Mouse (Mus musculus): Measurements from ENCODE around the gene Chat. TPM values are rescaled to one million over a fixed set of nuclear protein-coding genes. Genes with fewer than 3 reads are reported as not detected.

Chat gene
- polyA plus RNA-seq, 1 experiment from 2014 or later: not detected

DNA sequence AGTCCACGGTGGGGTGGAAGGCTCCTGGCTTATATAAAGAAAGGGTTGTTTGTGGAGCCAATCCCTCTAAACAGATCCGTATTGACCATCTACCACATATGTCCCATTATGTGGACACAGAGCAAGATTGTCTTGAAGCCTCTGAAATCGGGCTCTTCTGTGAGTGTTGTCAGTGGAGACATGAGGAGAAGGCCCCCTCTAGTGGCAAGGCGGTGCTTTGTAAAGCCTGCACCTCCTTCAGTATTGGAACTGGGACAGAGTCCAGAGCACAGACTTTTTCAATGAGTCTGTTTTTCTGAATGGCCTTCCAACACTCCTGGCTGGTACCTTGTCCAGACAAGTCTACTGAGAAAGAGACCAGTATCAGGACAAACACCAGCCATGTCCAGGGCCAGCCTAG lies 7.2 kb upstream of the Chat start:
- no peak overlapping the region for H3K27ac ChIP-seq (replicated peaks; ENCODE audit: low read depth, low read length)
- no peaks in the 10 kb centered on the region for H3K36me3 ChIP-seq (replicated peaks; ENCODE audit: control insufficient read depth, insufficient read depth, low read depth, low read length)
- H3K27me3 ChIP-seq (ENCODE audit: control insufficient read depth, insufficient read depth, low read length): no peaks in the 10 kb centered on the region
- no peaks in the 10 kb centered on the region for H3K4me1 ChIP-seq (ENCODE audit: control insufficient read depth, insufficient read depth, low read length)
- H3K9ac ChIP-seq (replicated peaks; ENCODE audit: low read length): no peak overlapping the region
- no peak overlapping the region for H3K4me3 ChIP-seq (ENCODE audit: low read depth, low read length)
- no peak overlapping the region for H3K4me2 ChIP-seq (ENCODE audit: low read depth, low read length)
- DNase-seq (ENCODE audit: low spot score) (peak; percentile 72), ATAC-seq (replicated peaks; ENCODE audit: insufficient number of reproducible peaks, low FRiP score, low TSS enrichment, low read depth) (no peak)
- no peaks in the 10 kb centered on the region for H3K9me3 ChIP-seq (replicated peaks; ENCODE audit: control insufficient read depth, low read length)
- 11% methylated on average over 4 of the region's 4 CpGs for WGBS

DNA sequence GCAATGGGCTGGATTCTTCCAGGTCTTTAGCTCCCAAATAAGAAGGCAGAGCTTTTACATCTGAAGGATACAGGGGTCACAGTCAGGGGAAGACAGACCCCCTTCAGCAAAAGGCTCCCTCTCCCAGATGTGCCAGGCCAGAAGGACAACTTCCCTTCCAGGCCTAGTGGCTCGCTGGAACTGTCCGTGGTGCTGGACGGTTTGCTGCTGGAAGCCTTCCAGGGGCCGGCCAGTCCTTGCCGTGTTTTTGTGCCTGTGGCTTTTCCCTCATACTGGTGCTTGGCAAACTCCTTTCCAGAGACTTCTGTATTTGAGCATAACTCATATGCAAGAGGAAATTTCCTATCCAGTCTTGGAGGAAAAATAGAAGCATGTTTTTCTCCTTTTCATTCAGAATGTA lies 1.8 kb upstream of the Chat start:
- no peak overlapping the region for H3K27ac ChIP-seq (replicated peaks; ENCODE audit: low read depth, low read length)
- no peak for ATAC-seq (replicated peaks; ENCODE audit: insufficient number of reproducible peaks, low FRiP score, low TSS enrichment, low read depth)
- no peaks in the 10 kb centered on the region for H3K9me3 ChIP-seq (replicated peaks; ENCODE audit: control insufficient read depth, low read length)
- no peak overlapping the region for H3K9ac ChIP-seq (replicated peaks; ENCODE audit: low read length)
- 8% methylated on average over 5 of the region's 5 CpGs for WGBS
- H3K4me3 ChIP-seq (ENCODE audit: low read depth, low read length): no peak overlapping the region
- DNase-seq (ENCODE audit: low spot score): peak; percentile 87
- no peak overlapping the region for H3K4me2 ChIP-seq (ENCODE audit: low read depth, low read length)
- H3K4me1 ChIP-seq (ENCODE audit: control insufficient read depth, insufficient read depth, low read length): peaks cover 4% of the 10 kb centered on the region; the same call in 1 of the 2 replicates
- H3K36me3 ChIP-seq (replicated peaks; ENCODE audit: control insufficient read depth, insufficient read depth, low read depth, low read length): no peaks in the 10 kb centered on the region
- H3K27me3 ChIP-seq (ENCODE audit: control insufficient read depth, insufficient read depth, low read length): peaks cover 46% of the 10 kb centered on the region

DNA sequence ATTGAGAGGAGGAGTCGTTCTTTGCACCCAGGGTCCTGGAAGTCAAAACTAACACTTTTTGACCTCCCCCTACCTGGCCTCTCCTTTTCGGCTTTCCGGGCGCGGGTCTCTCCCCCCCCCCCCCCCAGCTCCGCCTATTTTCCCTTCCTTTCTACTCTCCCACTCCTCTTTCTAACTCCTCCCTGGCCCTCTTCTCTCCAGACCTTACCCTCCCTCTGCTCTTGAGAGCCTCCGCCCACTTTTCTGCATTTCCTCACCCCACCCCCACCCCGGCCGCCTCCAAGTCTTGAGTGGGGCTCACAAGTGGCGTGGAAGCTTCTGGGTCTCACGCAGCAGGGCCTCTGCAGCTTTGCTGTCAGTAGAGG lies 301 bp downstream of the Chat start:
- ATAC-seq (replicated peaks; ENCODE audit: insufficient number of reproducible peaks, low FRiP score, low TSS enrichment, low read depth): no peak
- peak; percentile 2 for DNase-seq (ENCODE audit: low spot score)
- WGBS: under 1% methylated on average over 8 of the region's 11 CpGs
- no peak overlapping the region for H3K27ac ChIP-seq (replicated peaks; ENCODE audit: low read depth, low read length)
- no peaks in the 10 kb centered on the region for H3K36me3 ChIP-seq (replicated peaks; ENCODE audit: control insufficient read depth, insufficient read depth, low read depth, low read length)
- peak overlapping the region; percentile 49 for H3K4me2 ChIP-seq (ENCODE audit: low read depth, low read length)
- no peaks in the 10 kb centered on the region for H3K9me3 ChIP-seq (replicated peaks; ENCODE audit: control insufficient read depth, low read length)
- H3K27me3 ChIP-seq (ENCODE audit: control insufficient read depth, insufficient read depth, low read length): peaks cover 67% of the 10 kb centered on the region
- H3K9ac ChIP-seq (replicated peaks; ENCODE audit: low read length): no peak overlapping the region
- peaks cover 4% of the 10 kb centered on the region; the same call in 1 of the 2 replicates for H3K4me1 ChIP-seq (ENCODE audit: control insufficient read depth, insufficient read depth, low read length)
- peak overlapping the region; percentile 26 for H3K4me3 ChIP-seq (ENCODE audit: low read depth, low read length)

DNA sequence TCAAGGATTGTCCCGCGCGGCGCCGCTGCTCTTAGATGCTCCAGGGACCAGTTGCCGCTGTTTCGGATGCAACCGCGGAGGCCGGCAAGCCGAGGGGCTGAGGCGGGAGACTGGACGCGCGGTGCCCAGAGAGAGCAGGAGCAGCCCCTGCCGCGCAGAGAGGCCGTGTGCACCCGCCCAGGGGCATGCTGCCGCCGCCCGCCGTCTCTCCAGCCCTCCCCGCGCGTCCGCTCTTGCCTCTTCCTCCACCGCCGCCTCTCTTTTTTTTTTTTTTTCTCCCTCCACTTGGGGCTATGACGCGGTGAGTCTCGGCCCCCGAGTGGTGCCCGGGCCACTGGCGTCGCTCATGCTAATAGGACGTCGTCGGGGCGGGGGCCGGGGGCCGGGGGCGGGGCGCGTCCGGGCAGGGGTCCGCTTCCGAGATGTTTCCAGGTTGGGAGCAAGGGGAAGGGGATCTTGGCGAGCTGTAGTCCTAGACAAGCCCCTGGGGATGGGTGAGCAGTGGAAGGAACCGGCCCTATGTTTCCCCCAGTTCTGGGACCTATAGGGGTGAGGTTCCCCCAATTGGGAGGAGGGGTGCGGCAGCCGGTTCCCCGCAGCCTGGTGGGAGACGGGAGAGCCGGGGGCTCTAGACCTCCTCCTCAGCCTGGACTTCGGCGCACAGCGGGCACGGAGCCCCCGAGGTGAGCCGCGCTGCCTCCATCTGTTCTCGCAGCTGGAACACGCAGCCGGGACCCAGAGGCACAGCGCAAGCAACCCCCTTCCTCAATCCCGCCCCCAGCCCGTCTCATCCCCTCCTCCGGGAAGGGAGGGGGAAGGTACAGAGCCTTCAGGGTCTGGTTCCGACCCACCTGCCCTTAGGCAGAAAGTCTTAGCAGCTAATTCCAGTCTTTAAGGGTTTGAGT lies 936 bp downstream of the Chat start, which contains the start of gene Slc18a3:
Gene Slc18a3 (minus strand): TSS at position 250 of the 905 bp plus-strand sequence.
- under 1% methylated on average over 65 of the region's 70 CpGs for WGBS
- 0 out of 2 replicates have a peak, but pooled peaks have one; percentile 30 for ATAC-seq (replicated peaks; ENCODE audit: insufficient number of reproducible peaks, low FRiP score, low TSS enrichment, low read depth)
- H3K27ac ChIP-seq (replicated peaks; ENCODE audit: low read depth, low read length): no peak within 1 kb of the TSS

DNA sequence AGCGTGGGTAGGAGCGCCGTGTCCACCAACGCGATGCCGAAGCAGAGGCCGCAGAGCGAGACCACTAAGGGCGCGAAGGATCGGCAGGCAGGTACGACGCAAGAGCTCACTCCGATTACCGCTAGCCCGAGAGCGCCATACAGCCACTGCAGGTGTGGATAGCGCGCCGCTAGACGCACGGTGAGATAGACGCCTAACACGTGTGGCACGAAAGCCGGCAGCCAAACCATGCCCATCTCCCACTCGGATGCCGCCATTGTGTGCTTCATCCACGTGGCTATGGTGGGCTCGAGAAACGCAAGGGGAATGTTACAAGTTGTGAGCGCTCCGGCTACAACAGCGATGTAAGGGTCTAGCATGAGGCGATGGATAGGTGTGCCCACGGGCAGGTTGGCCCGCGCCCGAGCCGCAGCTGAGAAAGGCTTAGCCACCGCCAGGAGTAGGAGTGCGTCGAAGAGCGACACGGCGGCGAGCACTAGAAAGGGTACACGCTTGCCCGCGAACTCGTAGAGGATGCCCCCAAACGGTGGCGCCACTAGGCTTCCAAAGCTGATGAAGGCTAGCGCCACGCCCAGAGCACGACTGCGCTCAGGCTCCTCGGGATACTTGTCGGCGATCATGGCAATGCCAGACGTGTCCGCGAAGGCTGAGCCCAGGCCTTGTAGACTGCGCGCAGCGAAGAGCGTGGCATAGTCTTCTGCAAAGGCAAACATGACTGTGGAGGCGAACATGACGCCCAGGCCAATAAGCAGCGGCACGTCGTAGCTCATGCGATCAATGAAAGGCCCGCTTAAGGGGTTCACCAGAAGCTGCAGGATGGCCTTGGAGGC lies 2.4 kb downstream of the Chat start:
- DNase-seq (ENCODE audit: low spot score): peak; percentile 4
- no peak overlapping the region for H3K9ac ChIP-seq (replicated peaks; ENCODE audit: low read length)
- no peaks in the 10 kb centered on the region for H3K9me3 ChIP-seq (replicated peaks; ENCODE audit: control insufficient read depth, low read length)
- no peak overlapping the region for H3K27ac ChIP-seq (replicated peaks; ENCODE audit: low read depth, low read length)
- H3K4me3 ChIP-seq (ENCODE audit: low read depth, low read length): peak overlapping the region; percentile 3; the same call in 1 of the 2 replicates
- no peak overlapping the region for H3K4me2 ChIP-seq (ENCODE audit: low read depth, low read length)
- ATAC-seq (replicated peaks; ENCODE audit: insufficient number of reproducible peaks, low FRiP score, low TSS enrichment, low read depth): no peak
- no peaks in the 10 kb centered on the region for H3K36me3 ChIP-seq (replicated peaks; ENCODE audit: control insufficient read depth, insufficient read depth, low read depth, low read length)
- peaks cover 86% of the 10 kb centered on the region for H3K27me3 ChIP-seq (ENCODE audit: control insufficient read depth, insufficient read depth, low read length)
- 4% methylated on average over 74 of the region's 74 CpGs for WGBS
- H3K4me1 ChIP-seq (ENCODE audit: control insufficient read depth, insufficient read depth, low read length): peaks cover 4% of the 10 kb centered on the region; the same call in 1 of the 2 replicates

More for the DNA sequence above, 936 bp downstream of the Chat start, which contains the start of gene Slc18a3:
- peaks cover 73% of the 10 kb centered on the region for H3K27me3 ChIP-seq (ENCODE audit: control insufficient read depth, insufficient read depth, low read length)
- H3K4me2 ChIP-seq (ENCODE audit: low read depth, low read length): peak within 1 kb of the TSS; percentile 49
- no peaks in the 10 kb centered on the region for H3K36me3 ChIP-seq (replicated peaks; ENCODE audit: control insufficient read depth, insufficient read depth, low read depth, low read length)
- peaks cover 4% of the 10 kb centered on the region; the same call in 1 of the 2 replicates for H3K4me1 ChIP-seq (ENCODE audit: control insufficient read depth, insufficient read depth, low read length)
- H3K9me3 ChIP-seq (replicated peaks; ENCODE audit: control insufficient read depth, low read length): no peaks in the 10 kb centered on the region
- peak within 1 kb of the TSS; percentile 26 for H3K4me3 ChIP-seq (ENCODE audit: low read depth, low read length)
- DNase-seq (ENCODE audit: low spot score): peak; percentile 18
- H3K9ac ChIP-seq (replicated peaks; ENCODE audit: low read length): no peak within 1 kb of the TSS

DNA sequence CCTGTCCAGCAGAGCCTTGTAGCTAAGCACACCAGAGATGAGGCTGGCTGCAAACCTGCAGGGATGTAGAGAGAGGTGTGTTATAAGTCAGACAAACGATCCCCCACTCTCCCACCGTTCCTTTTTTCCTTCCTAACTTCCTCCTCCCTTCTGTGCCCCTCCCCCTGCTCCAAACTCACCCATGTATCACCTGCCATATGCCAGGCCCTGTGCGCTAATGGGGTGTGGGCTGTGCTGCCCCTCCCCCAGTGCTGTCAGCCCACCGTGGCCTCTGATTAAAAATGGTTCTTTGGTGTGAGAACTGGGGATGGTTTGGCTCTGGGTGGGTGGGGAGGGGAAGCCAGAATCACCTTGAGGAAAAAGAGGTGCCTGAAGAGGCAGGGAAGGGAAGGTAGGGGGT lies 13.2 kb downstream of the Chat start:
- ATAC-seq (replicated peaks; ENCODE audit: insufficient number of reproducible peaks, low FRiP score, low TSS enrichment, low read depth): no peak
- H3K9ac ChIP-seq (replicated peaks; ENCODE audit: low read length): no peak overlapping the region
- 21% methylated on average over 4 of the region's 4 CpGs for WGBS
- no peaks in the 10 kb centered on the region for H3K27me3 ChIP-seq (ENCODE audit: control insufficient read depth, insufficient read depth, low read length)
- H3K36me3 ChIP-seq (replicated peaks; ENCODE audit: control insufficient read depth, insufficient read depth, low read depth, low read length): no peaks in the 10 kb centered on the region
- H3K4me2 ChIP-seq (ENCODE audit: low read depth, low read length): no peak overlapping the region
- H3K4me1 ChIP-seq (ENCODE audit: control insufficient read depth, insufficient read depth, low read length): no peaks in the 10 kb centered on the region
- no peak for DNase-seq (ENCODE audit: low spot score)
- no peak overlapping the region for H3K4me3 ChIP-seq (ENCODE audit: low read depth, low read length)
- no peaks in the 10 kb centered on the region for H3K9me3 ChIP-seq (replicated peaks; ENCODE audit: control insufficient read depth, low read length)
- H3K27ac ChIP-seq (replicated peaks; ENCODE audit: low read depth, low read length): no peak overlapping the region

DNA sequence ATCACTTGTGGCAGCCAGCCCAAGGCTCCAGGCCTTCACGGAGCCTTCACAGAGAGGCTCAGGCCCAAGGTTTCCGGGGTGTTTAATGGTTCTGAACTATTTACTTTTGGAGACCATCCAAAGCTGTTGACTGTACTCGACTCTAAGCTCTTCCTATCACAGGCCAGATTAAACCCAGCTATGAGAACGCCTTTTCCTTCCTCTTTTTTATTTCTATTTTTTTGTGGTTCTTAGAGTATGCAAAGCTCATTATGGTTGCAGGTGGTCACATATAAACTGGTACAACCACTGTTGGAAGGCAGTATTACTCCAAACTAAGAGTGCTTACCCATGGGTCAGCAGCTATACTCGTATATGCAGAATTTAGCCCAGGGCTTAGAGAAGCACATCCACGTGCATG lies 18.8 kb downstream of the Chat start:
- Histone ChIP-seq H3K4me1 (ENCODE audit: control insufficient read depth, insufficient read depth, low read length) (no peaks in the 10 kb centered on the region), H3K27me3 (ENCODE audit: control insufficient read depth, insufficient read depth, low read length) (no peaks in the 10 kb centered on the region), H3K9ac (replicated peaks; ENCODE audit: low read length) (no peak overlapping the region), H3K36me3 (replicated peaks; ENCODE audit: control insufficient read depth, insufficient read depth, low read depth, low read length) (no peaks in the 10 kb centered on the region), H3K9me3 (replicated peaks; ENCODE audit: control insufficient read depth, low read length) (no peaks in the 10 kb centered on the region), H3K4me3 (ENCODE audit: low read depth, low read length) (no peak overlapping the region), H3K27ac (replicated peaks; ENCODE audit: low read depth, low read length) (no peak overlapping the region), H3K4me2 (ENCODE audit: low read depth, low read length) (no peak overlapping the region)
- WGBS: 88% methylated on average over 6 of the region's 6 CpGs
- DNase-seq (ENCODE audit: low spot score): no peak
- no peak for ATAC-seq (replicated peaks; ENCODE audit: insufficient number of reproducible peaks, low FRiP score, low TSS enrichment, low read depth)
